Mouse (Mus musculus) embryonic facial prominence, embryonic 14.5 days (tissue): ENCODE results near the gene Dbn1. TPM values are rescaled to one million over a fixed set of nuclear protein-coding genes. Genes with fewer than 3 reads are reported as not detected.

Experiments used
- ATAC-seq: fragments of 200-750 bp; cut with Nextera tagmentation; 2 replicates; pipeline ENCODE4 v1.8.0; 2017; ENCODE audit warnings: low read depth, moderate number of reproducible peaks, moderate TSS enrichment
- DNase-seq: peaks from one replicate; pipeline ENCODE4 v3.0.0-alpha.2; 2015; ENCODE audit warnings: low spot score
- H3K27ac ChIP-seq: fragments of 300-500 bp; sonication (generic); replicated peaks from 2 replicates; pipeline ENCODE4 v1.5.1; 2014; ENCODE audit warnings: low read depth, mild to moderate bottlenecking, low read length, moderate library complexity
- H3K27me3 ChIP-seq: fragments of 300-500 bp; sonication (generic); replicated peaks from 2 replicates; pipeline ENCODE4 v1.6.1; 2014; ENCODE audit warnings: low read length; ENCODE audit not compliant: control insufficient read depth, insufficient read depth
- H3K36me3 ChIP-seq: fragments of 300-500 bp; sonication (generic); 2 replicates; pipeline ENCODE4 v1.6.1; 2014; ENCODE audit warnings: low read length, mixed read lengths; ENCODE audit not compliant: control insufficient read depth, insufficient read depth
- H3K4me1 ChIP-seq: fragments of 300-500 bp; sonication (generic); 2 replicates; pipeline ENCODE4 v1.6.1; 2014; ENCODE audit warnings: antibody characterized with exemption, low read length; ENCODE audit not compliant: control insufficient read depth, insufficient read depth
- H3K4me2 ChIP-seq: fragments of 300-500 bp; sonication (generic); 2 replicates; pipeline ENCODE4 v1.6.1; 2014; ENCODE audit warnings: low read depth, mild to moderate bottlenecking, low read length, moderate library complexity, mixed read lengths
- H3K4me3 ChIP-seq: fragments of 300-500 bp; sonication (generic); 2 replicates; pipeline ENCODE4 v1.5.1; 2014; ENCODE audit warnings: low read depth, mild to moderate bottlenecking, low read length
- H3K9ac ChIP-seq: fragments of 300-500 bp; sonication (generic); 2 replicates; pipeline ENCODE4 v1.6.1; 2014; ENCODE audit warnings: low read depth, mild to moderate bottlenecking, low read length, moderate library complexity, mixed read lengths
- H3K9me3 ChIP-seq: fragments of 300-500 bp; sonication (generic); 2 replicates; pipeline ENCODE4 v1.6.1; 2016; ENCODE audit warnings: low read length; ENCODE audit not compliant: control insufficient read depth
- WGBS: fragments of 180-500 bp; shearing (Covaris S2); extraction: QIAGEN DNeasy Blood & Tissue Kit; methylation state at CpG from one replicate; pipeline ENCODE4 v1.1.7; 2014; 5-methylcytosine and 5-hydroxymethylcytosine counted together
- polyA plus RNA-seq: library from polyadenylated mRNA; unstranded; fragments of >200 nt; fragmentation: Nextera tagmentation; extraction: Ambion mirVana; gene quantifications from 2 replicates; pipeline ENCODE4 v1.2.1, GENCODE M21; 2014

Dbn1 gene
- polyA plus RNA-seq, 1 experiment from 2014 or later: 141 TPM

DNA sequence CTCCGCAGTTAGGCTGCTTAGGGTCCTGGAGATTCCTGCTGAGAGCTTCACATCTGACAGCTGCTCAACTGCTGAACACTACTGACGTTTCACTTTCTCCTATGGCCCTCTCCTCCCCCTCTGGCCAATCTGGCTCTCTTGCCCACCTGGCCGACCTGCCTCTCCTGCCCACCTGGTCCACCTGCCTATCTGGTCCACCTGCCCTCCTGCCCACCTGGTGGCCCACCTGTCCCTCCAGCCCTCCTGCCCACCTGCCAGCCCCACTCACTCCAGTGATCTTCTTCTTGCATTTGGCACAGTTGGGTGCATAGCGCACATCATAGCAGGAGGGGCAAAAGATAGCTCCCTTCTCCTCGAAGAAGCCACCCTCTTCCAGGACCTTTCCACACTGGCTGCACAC, 16.5 kb upstream of the Dbn1 start:
- Histone ChIP-seq H3K9me3 (no peaks in the 10 kb centered on the region), H3K9ac (no peak overlapping the region), H3K27me3 (no peaks in the 10 kb centered on the region), H3K4me3 (no peak overlapping the region), H3K27ac (no peak overlapping the region), H3K4me1 (no peaks in the 10 kb centered on the region), H3K4me2 (no peak overlapping the region), H3K36me3 (peaks cover 93% of the 10 kb centered on the region)
- ATAC-seq: no peak
- DNase-seq: no peak
- WGBS: 89% methylated on average over 5 of the region's 5 CpGs

DNA sequence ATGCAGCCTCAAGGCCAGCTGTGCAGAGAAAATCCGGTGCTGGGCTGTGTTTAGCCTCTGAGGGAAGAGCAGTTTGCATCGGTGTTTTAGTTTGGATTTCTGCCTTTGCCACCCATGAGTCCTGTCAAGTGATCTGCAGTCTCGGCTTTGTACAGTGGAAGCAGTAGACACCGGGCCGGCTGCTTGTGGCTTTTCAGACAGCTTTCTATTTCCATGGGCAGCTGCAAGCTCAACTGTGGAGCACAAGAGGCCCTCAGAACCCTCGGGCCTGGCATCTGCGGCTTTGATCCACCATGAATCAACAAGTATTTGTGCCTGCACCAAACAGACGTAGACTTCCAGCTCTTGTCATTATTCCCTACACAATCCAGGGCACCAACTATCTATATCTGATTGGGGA, 14.5 kb upstream of the Dbn1 start:
- ATAC-seq: no peak
- H3K4me1 ChIP-seq: no peaks in the 10 kb centered on the region
- peaks cover 91% of the 10 kb centered on the region for H3K36me3 ChIP-seq
- no peak overlapping the region for H3K27ac ChIP-seq
- no peaks in the 10 kb centered on the region for H3K9me3 ChIP-seq
- WGBS: 86% methylated on average over 8 of the region's 8 CpGs
- no peaks in the 10 kb centered on the region for H3K27me3 ChIP-seq
- no peak overlapping the region for H3K4me3 ChIP-seq
- no peak for DNase-seq
- no peak overlapping the region for H3K4me2 ChIP-seq
- H3K9ac ChIP-seq: no peak overlapping the region

DNA sequence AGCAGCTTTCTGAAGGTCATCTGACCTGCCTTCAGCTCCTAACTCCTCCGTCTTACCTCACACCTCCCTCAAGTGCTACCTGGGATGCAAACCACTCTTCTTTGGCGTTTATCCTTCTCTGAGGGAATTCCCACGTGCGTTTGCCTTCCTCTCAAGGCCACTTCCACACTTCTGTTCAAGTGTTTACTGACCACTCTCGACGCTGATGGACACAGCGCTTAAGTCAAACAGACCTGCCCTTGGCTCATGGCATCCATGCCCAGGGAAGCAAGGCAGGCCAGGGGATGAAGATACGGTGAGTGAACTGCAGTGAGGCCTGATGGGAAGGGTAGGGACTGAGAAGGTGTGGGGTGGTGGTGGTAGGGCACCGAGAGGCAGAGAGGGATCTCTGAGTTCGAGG, 12.7 kb upstream of the Dbn1 start:
- Histone ChIP-seq H3K27ac (no peak overlapping the region), H3K4me2 (no peak overlapping the region), H3K9me3 (no peaks in the 10 kb centered on the region), H3K4me3 (no peak overlapping the region), H3K36me3 (peaks cover 72% of the 10 kb centered on the region), H3K27me3 (no peaks in the 10 kb centered on the region), H3K9ac (no peak overlapping the region), H3K4me1 (no peaks in the 10 kb centered on the region)
- no peak for ATAC-seq
- 84% methylated on average over 10 of the region's 10 CpGs for WGBS
- DNase-seq: no peak

DNA sequence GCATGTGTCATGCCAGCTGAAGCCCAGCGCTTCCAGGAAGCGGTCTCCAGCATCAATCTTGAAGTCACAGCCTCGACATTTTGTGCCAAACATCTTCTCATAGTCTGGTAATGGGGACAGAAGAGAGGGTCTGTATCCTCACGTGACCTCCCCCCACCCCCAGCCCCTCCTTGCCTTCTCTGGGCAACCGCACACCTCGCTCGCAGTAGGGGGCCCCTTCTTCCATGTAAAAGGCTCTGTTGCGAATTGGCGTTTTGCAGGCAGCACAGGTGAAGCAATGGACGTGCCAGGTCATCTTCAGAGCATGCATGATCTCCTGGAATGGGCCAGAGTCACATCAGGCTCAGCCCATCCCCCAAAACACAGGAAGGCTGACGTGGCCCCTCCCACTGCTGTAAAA, 11.0 kb upstream of the Dbn1 start:
- peaks cover 56% of the 10 kb centered on the region for H3K36me3 ChIP-seq
- ATAC-seq (no peak), DNase-seq (no peak)
- no peak overlapping the region for H3K27ac ChIP-seq
- WGBS: 57% methylated on average over 9 of the region's 11 CpGs
- H3K9ac ChIP-seq: no peak overlapping the region
- H3K4me2 ChIP-seq: no peak overlapping the region
- H3K4me1 ChIP-seq: no peaks in the 10 kb centered on the region
- H3K9me3 ChIP-seq: no peaks in the 10 kb centered on the region
- no peak overlapping the region for H3K4me3 ChIP-seq
- no peaks in the 10 kb centered on the region for H3K27me3 ChIP-seq

DNA sequence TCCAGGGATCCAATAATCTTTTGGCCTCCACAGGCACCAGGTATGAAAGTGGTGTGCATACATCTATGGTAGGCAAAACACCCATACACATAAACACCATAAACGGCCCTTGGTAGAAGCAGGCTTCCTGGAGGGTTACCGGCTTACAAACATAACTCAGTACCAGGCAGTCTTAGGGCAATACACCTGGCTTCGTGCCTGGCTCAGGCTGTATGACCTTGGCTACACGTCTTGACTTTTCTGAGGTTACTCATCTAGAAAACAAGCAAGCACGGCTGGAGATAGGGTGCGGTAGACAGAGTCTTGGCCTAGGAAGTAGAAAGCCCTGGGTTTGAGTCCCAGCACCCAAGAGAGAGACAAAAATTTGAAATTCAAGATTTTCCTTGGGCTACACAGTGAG, 8.8 kb upstream of the Dbn1 start:
- no peaks in the 10 kb centered on the region for H3K4me1 ChIP-seq
- ATAC-seq (no peak), DNase-seq (no peak)
- peaks cover 36% of the 10 kb centered on the region for H3K36me3 ChIP-seq
- H3K27me3 ChIP-seq: no peaks in the 10 kb centered on the region
- no peak overlapping the region for H3K4me2 ChIP-seq
- 85% methylated on average over 6 of the region's 6 CpGs for WGBS
- H3K9ac ChIP-seq: 0 out of 2 replicates have a peak overlapping the region, but pooled peaks have one; percentile 14
- H3K9me3 ChIP-seq: no peaks in the 10 kb centered on the region
- no peak overlapping the region for H3K4me3 ChIP-seq
- H3K27ac ChIP-seq: no peak overlapping the region

DNA sequence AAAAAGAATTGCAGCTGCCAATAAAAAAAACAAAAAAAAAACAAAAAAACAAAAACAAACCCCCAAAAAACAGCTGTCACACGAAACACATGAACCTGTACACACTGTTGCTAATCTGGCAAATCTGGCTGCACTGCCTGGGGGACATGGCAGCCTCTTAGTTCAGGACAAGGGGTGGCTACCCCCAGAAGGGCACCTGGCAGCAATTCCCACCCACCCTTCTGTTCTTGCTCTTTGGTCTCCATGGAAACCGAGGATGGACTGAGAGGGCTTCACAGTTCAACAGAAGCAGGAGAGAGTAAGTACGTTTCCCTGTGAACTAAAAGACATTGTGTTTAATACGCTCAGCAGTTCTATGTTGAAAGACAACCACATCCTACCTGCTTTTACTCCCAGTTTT, 7.8 kb upstream of the Dbn1 start:
- Histone ChIP-seq H3K9me3 (no peaks in the 10 kb centered on the region), H3K4me3 (no peak overlapping the region), H3K4me2 (no peak overlapping the region), H3K27me3 (no peaks in the 10 kb centered on the region), H3K9ac (no peak overlapping the region), H3K36me3 (peaks cover 28% of the 10 kb centered on the region), H3K27ac (no peak overlapping the region), H3K4me1 (no peaks in the 10 kb centered on the region)
- no peak for ATAC-seq
- 26% methylated on average over 4 of the region's 4 CpGs for WGBS
- DNase-seq: no peak

DNA sequence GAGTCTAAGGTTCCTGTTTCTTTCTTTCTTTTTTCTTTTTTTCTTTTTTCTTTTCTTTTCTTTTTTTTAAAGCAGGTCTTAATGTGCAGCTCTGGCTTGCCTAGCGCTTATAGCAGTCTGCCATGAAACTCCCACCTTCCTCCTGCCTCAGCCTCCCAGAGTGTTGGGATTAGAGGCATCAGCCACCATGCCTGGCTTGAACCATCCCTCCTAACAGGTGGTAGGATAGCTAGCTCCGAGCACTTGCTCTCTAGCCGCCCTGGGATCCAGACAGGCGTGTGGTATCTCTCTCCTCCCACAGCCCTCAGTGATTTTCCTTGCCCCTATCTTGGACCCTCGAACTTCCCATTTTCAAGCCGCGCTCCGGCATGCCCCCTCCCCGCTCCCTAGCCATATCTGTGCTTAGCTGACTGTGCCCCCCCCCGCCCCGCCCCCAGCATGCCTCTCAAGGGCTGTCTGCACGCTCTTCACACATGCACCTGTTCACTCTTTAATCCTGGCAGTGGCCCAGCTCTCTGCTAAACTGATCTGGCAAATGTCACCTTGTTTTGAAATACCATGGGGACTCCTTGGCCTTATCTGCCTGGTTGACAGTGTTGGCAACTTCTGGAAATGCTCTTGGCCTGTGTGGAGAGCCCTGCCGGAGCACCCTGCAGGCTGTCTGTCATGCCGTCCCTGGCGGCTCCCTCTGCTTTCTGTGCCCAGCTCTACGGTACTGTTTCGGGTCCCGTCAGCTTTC, 7.1 kb upstream of the Dbn1 start:
- Histone ChIP-seq H3K36me3 (peaks cover 21% of the 10 kb centered on the region), H3K9ac (no peak overlapping the region), H3K4me3 (no peak overlapping the region), H3K4me1 (no peaks in the 10 kb centered on the region), H3K4me2 (no peak overlapping the region), H3K27me3 (no peaks in the 10 kb centered on the region), H3K9me3 (no peaks in the 10 kb centered on the region), H3K27ac (no peak overlapping the region)
- ATAC-seq: peak; percentile 69
- DNase-seq: peak; percentile 73
- WGBS: 18% methylated on average over 16 of the region's 18 CpGs

DNA sequence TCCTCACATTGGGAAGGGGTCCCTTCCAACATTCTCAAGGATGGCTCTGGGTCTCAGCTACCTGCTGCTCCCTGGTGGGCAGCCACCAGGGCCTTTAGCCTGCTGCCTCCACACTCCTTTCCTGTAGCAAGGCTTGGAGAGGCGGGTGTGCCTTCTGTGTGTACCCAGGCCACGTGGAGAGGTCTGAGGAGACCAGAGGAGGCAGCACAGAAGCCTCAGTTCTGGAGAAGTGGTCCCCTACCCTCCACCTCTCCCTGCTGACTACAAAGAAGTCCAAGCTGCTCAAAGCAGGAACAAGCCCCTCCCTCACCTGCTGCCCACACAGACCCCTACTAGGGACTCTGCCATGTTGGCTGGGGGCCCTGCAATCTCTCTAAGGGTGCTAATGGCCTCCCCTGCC, 6.3 kb upstream of the Dbn1 start:
- Histone ChIP-seq H3K4me1 (no peaks in the 10 kb centered on the region), H3K36me3 (peaks cover 17% of the 10 kb centered on the region), H3K4me3 (no peak overlapping the region), H3K9ac (no peak overlapping the region), H3K4me2 (no peak overlapping the region), H3K9me3 (no peaks in the 10 kb centered on the region), H3K27ac (no peak overlapping the region), H3K27me3 (no peaks in the 10 kb centered on the region)
- 32% methylated on average over 2 of the region's 2 CpGs for WGBS
- DNase-seq: no peak
- ATAC-seq: no peak

DNA sequence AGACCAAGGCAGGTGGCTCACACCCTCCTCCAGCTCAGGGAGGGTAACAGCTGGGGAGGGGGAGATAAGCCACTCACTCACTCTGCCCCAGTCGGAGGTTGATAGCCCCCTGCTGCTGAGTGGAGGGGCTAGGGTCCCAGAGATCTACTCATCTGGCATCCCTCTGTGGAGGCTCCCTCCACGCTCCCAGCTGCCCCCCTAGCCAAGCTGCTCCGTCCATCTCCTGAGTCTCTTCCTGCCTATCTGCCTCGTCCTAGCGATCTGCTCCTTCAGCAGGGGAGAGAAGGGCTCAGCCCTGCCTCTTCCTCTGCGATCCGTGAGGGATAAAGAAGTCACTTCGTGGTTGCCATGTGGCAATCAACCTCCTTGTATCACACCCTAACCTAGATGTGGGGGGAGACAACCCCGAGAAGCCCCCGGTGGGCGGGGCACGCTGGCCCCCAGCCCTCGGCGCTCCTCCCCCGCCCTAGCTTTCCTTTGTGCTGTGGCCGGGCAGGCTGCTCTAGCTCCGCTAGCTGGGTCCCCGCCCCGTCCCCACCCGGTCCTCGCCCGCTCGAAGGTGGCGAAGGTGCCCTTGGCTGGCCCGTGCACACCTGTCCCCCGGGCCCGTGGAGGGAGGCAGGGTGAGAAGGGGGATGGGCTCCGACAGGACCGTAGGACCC, 864 bp downstream of the Dbn1 start:
- Histone ChIP-seq H3K9ac (peak overlapping the region; percentile 99), H3K27ac (peak overlapping the region; percentile 90), H3K4me3 (peak overlapping the region; percentile 92), H3K27me3 (no peaks in the 10 kb centered on the region), H3K4me1 (peaks cover 35% of the 10 kb centered on the region), H3K9me3 (no peaks in the 10 kb centered on the region), H3K36me3 (peaks cover 8% of the 10 kb centered on the region), H3K4me2 (peak overlapping the region; percentile 60)
- 0% methylated on average over 21 of the region's 29 CpGs for WGBS
- DNase-seq: peak; percentile 57
- peak; percentile 30 for ATAC-seq
